Mouse (Mus musculus) kidney, postnatal 10 days (tissue): ENCODE measurements around the gene Stk24.

Source experiments
- DNase-seq: peaks from one replicate; pipeline ENCODE4 v3.0.0; 2021; ENCODE audit warnings: mixed read lengths

Gene Stk24

GRCm38 (mm10) chr14:121348256-121348655 lies 31.6 kb downstream of the Stk24 start:
- DNase-seq, result peak; percentile 92

GRCm38 (mm10) chr14:121347134-121347533 lies 32.7 kb downstream of the Stk24 start:
- no peak for DNase-seq

- DNase-seq, result peak; percentile 38
These were observed 33.2 kb downstream of the Stk24 start for GRCm38 (mm10) chr14:121346654-121347053.

DNA sequence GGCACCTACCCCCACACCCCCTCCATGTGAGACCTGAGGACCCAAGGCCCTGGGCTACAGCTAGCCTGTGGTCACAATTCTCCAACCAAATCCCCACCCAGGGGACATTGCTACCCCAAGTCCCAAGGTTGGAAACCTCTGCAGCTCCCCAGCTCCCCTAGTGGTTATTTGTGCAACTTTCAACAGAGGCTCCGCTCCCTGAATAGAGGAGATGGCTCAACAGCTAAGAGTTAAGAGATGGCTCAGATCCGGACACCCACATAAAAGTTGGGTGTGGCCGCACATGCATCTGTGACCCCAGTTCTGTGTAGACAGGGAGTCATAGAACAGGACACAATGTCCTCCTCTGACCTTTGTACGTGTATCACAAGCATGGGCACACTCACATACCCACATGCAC lies 33.8 kb downstream of the Stk24 start:
- DNase-seq, result no peak

DNA sequence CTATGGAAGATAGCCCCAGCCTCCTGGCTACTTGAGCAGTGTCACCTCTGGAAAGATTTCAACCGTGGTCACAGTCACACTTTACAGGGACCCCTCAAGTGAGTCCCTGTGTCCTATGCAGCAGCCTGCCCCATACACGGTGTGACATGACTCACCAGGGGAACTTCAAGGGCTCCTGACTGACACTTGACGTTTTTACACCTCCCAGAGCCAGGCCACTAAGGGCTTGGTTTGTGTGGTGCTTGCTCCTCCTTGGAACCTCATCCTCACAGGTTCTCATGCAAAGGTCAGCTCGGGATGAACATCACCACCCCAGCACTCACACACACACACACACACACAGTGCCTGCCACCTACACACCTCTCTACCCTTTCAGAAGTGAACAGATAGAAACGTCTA lies 34.9 kb downstream of the Stk24 start:
- DNase-seq, result no peak

GRCm38 (mm10) chr14:121342885-121343284 lies 36.9 kb downstream of the Stk24 start:
- no peak for DNase-seq

- peak; percentile 79 for DNase-seq
These were observed 39.8 kb downstream of the Stk24 start for GRCm38 (mm10) chr14:121339951-121340401.

DNA sequence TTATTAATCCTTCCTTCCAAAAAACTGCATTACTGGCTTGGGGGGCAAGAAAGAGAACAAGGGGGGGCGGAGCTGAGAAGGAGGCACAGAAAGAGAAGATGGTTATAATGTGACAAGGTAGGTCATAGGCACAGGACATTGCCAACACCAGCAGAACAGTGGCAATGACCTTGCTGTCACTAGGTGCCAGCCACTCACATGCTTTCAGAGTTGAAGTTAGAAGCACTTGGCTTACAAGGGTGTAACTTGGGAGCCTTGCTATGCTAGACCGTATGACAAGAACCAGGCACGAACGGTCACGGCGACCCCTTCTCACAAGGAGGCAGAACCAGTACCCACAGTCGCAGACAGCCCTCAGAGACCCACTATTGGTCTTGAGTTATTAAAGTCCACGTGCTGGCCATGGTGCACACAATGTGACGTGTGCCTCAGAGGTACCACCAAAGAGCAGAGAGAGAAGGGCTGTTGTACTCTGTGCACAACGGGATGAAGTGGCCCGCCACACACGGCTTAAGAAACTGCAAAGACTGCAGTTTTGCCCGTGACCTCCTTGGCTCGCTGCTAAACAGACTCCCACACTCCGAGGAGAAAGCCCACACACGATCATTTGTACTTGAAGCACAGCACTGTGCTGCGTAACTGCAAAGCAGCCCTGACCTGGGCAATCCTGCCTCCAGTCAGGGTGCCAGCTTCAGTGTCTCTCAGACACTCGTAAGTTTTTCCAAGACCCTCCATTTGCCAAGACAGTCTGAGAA lies 40.8 kb downstream of the Stk24 start:
- DNase-seq, result peak; percentile 51

DNA sequence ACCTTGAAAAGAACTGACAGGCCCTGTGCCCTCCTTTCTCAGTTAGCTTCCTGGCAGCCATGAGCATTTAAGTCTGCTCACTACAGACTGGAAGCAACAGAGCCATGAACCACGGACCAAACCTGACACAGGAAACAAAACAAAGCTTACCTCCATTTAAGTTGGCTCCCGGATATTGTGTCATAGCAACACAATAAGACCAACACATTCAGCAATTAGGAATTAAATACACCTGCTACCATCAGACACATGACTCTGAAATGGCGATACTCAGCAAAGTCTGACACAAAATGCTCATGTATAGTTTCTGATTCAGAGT lies 49.8 kb downstream of the Stk24 start:
- no peak for DNase-seq

DNA sequence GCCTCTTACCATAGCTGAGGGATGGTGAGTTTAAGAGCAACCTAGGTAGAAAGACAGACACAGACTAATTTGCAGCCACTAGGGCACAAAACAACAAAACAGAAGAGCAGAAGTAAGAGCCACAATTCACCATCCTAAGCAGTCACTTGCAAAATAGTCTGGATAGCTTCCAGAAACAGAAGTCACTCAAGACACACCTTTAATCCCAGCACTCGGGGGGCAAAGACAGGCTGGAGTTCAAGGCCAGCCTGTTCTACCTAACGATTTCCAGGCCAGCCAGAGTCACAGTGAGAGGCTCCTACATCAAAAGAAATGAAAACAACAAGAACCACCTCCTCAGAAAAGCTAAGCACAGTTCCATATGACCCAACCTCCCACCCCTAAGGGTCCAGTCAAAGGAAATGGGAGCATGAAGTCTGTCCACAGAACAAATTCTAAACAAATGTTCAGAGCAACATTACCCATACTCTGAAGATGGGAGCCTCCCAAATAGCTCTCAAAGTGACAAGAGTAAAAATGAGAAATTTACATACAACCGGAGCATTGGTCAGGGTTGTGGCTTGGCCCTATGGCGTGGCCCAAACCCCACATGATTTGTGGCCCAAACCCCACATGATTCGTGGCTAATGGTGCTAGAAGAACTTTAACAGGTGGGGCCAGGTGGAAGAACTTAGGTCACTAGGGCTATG lies 50.3 kb downstream of the Stk24 start:
- no peak for DNase-seq

DNA sequence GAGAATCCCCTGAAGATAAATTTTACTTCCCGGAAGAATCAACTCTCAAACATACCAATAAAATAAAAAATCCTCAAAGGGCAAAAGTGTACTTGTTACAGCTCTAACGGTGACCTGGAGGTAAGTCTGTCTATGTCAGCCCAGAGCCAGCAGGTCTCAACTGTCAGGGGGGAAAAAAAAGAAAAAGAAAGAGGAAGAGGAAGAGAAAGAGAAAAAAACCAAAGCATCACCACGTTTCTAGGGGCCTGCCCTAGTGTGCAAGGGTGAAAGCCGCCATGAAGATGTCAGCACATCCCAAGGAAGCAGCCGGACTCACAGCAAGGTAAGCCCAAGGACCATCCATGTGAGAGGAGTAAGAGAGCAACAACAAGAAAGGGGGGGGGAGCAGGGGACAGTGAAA lies 50.9 kb downstream of the Stk24 start:
- DNase-seq, result no peak

- DNase-seq, result no peak
These were observed 53.4 kb downstream of the Stk24 start for GRCm38 (mm10) chr14:121326432-121326831.

GRCm38 (mm10) chr14:121324521-121325330 lies 55.1 kb downstream of the Stk24 start:
- DNase-seq, result no peak

GRCm38 (mm10) chr14:121322641-121323040 lies 57.2 kb downstream of the Stk24 start:
- no peak for DNase-seq

DNA sequence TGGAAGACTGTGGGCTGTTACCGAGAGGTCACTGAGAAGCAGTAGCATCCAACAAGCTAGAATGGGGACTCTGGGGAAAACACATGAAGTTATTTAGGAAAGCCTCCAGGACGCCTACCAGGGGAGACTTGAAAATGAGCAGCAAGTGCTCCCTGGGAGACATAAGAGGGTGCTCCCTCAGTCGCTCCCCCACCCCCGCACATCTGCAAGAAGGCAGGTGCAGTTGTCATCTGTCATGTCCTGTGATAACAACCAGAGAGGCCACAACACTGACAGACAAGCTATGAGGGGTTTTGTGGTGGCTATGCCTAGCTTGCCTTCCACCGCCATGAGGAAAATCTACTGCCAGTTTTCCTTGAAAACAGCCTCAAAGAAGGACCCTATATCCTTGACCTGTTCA lies 57.7 kb downstream of the Stk24 start:
- no peak for DNase-seq

- no peak for DNase-seq
These were observed 61.4 kb downstream of the Stk24 start for GRCm38 (mm10) chr14:121318382-121318781.

GRCm38 (mm10) chr14:121317312-121317671 lies 62.5 kb downstream of the Stk24 start:
- no peak for DNase-seq

DNA sequence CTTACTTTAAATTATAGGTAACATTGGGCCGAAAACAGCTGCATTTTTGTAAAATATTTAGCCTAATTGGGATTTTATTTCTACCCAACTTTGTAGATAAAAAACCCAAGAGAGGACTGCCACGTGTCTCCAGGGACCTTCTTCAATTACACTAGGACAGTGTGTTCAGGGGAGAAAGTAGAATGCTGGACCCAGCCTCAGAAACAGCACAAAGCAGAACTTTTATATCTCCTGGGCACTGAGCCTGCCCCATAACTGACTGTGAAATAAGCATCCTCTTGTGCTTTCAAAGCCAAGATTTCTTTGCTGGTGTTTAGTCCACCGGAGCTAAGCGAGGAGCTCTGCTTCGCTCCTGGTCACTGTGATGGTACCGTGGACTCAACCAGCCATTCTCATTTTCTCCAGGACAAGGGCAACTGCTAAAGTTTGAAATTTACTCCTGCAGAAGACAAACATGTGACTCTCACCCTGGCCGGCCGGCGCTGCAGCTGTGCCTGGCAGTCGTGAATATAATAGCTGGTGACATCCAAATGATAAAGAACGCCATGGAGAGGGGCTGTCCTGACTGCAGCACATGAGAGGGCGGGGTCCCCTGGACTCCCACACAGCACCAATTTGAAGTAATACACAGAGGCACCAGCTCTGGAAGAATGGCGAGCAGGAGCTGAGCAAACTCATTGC lies 63.0 kb downstream of the Stk24 start:
- DNase-seq, result no peak

DNA sequence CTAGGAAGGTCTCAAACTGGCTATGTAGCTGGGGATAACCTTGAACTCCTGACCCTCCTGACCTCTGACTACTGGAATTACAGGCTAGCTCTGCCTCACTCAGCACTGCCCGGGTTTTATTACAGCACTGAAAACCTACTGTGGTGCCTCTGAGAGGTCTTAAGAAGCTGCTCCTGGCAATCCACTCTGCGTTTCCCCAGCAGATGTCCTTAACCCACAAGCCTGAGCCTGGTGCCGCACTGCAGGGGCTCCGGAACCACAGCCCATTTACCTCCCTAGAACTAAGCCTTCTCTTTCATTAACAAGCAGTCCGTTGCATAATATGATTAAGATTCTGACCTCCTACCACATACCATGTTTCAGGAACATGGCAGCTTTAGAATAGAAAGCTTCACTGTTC lies 63.7 kb downstream of the Stk24 start:
- DNase-seq, result no peak

- peak; percentile 51 for DNase-seq
These were observed 64.9 kb downstream of the Stk24 start for GRCm38 (mm10) chr14:121314934-121315333.

DNA sequence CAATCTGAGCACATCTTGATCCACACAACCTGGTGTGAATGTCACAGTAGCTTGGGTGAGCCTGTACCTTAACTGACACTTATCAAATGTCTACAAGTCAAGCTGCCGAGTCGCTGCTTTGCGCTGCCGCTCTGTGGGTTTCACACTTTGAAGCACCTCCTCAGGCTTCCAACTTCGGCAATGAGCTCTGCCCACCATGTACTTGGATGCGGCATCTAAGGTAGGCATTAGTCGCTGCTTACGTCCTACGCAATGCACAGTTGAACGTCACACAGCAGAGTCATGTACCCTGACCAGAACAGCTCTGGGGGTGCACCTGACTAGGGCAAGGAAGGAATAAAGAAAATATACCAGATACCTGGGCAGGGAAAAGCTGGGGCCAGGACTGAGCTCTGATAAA lies 66.5 kb downstream of the Stk24 start:
- no peak for DNase-seq

GRCm38 (mm10) chr14:121311083-121311482 lies 68.7 kb downstream of the Stk24 start:
- no peak for DNase-seq
